Mouse (Mus musculus) erythroblast, embryonic 14.5 days (primary cell): ENCODE results near the gene Phkg1.

Experiments used
- GATA1 ChIP-seq: IDR thresholded peaks from 2 replicates; pipeline ENCODE4 v1.6.1; 2012; ENCODE audit warnings: low read length, inconsistent platforms, mixed read lengths
- TAL1 ChIP-seq: IDR thresholded peaks from 3 replicates; pipeline ENCODE4 v1.6.1; 2012; ENCODE audit warnings: low read length, inconsistent platforms, mixed read lengths

DNA sequence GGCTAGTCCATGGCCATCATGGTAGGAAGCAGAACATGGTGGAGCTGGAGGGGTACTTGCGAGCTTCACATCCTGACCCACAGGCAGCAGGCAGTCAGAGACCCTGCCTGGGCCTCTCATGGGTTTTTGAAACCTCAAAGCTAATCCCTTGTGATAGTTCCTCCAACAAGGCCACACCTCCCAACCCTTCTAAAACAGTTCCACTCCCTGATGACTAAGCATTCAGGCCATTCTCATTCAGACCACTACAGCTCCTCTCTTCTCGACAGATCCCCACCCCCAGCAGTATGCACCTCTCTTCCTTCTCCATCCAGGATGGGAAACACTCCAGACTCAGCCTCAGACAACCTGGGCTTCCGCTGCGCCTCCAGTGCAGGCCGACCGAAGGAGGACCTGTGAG is 36.0 kb downstream of the Phkg1 start:
- no peak for TF ChIP-seq TAL1
- TF ChIP-seq GATA1: no peak
